Mouse (Mus musculus): ENCODE data around the gene 6430571L13Rik.
A peak's percentile ranks its signal among the peaks of the same experiment; 100 is the strongest.
"Not testable (repeated sequence)": the region's sequence is repeated elsewhere in the genome, so short reads cannot be mapped to it uniquely, and the experiment has no call there.

The 6430571L13Rik gene

GRCm38 (mm10) chr9:107306673-107307072 is 33.7 kb upstream of the 6430571L13Rik start:
- not testable (repeated sequence) for DNase-seq (ENCODE audit: low read depth, low spot score)

- no peak for DNase-seq (ENCODE audit: low read depth, low spot score)
Observed at GRCm38 (mm10) chr9:107307099-107307872, 33.1 kb upstream of the 6430571L13Rik start.

GRCm38 (mm10) chr9:107307886-107308285 is 32.5 kb upstream of the 6430571L13Rik start:
- no peak for DNase-seq (ENCODE audit: low read depth, low spot score)

GRCm38 (mm10) chr9:107308346-107309000 is 31.9 kb upstream of the 6430571L13Rik start:
- no peak for DNase-seq (ENCODE audit: low read depth, low spot score)

GRCm38 (mm10) chr9:107309171-107309570 is 31.2 kb upstream of the 6430571L13Rik start:
- no peak for DNase-seq (ENCODE audit: low read depth, low spot score)

GRCm38 (mm10) chr9:107309600-107309999 is 30.8 kb upstream of the 6430571L13Rik start:
- no peak for DNase-seq (ENCODE audit: low read depth, low spot score)

GRCm38 (mm10) chr9:107312811-107313584 is 27.4 kb upstream of the 6430571L13Rik start:
- DNase-seq (ENCODE audit: low read depth, low spot score) = no peak

- no peak for DNase-seq (ENCODE audit: low read depth, low spot score)
Observed at GRCm38 (mm10) chr9:107313926-107314325, 26.5 kb upstream of the 6430571L13Rik start.

GRCm38 (mm10) chr9:107315791-107316190 is 24.6 kb upstream of the 6430571L13Rik start:
- no peak for DNase-seq (ENCODE audit: low read depth, low spot score)

GRCm38 (mm10) chr9:107322461-107323050 is 17.8 kb upstream of the 6430571L13Rik start:
- DNase-seq (ENCODE audit: low read depth, low spot score) = no peak

- DNase-seq (ENCODE audit: low read depth, low spot score) = no peak
Observed at GRCm38 (mm10) chr9:107323558-107323957, 16.8 kb upstream of the 6430571L13Rik start.

GRCm38 (mm10) chr9:107324799-107325561 is 15.4 kb upstream of the 6430571L13Rik start:
- no peak for DNase-seq (ENCODE audit: low read depth, low spot score)

GRCm38 (mm10) chr9:107325904-107326303 is 14.5 kb upstream of the 6430571L13Rik start:
- DNase-seq (ENCODE audit: low read depth, low spot score) = no peak

GRCm38 (mm10) chr9:107327879-107328620 is 12.4 kb upstream of the 6430571L13Rik start:
- DNase-seq (ENCODE audit: low read depth, low spot score) = no peak

- DNase-seq (ENCODE audit: low read depth, low spot score) = no peak
Observed at GRCm38 (mm10) chr9:107330791-107331190, 9.6 kb upstream of the 6430571L13Rik start.

GRCm38 (mm10) chr9:107333686-107334085 is 6.7 kb upstream of the 6430571L13Rik start:
- DNase-seq (ENCODE audit: low read depth, low spot score) = no peak

- DNase-seq (ENCODE audit: low read depth, low spot score) = no peak
Observed at GRCm38 (mm10) chr9:107334356-107334755, 6.0 kb upstream of the 6430571L13Rik start.

- no peak for DNase-seq (ENCODE audit: low read depth, low spot score)
Observed at GRCm38 (mm10) chr9:107335046-107335445, 5.4 kb upstream of the 6430571L13Rik start.

- DNase-seq (ENCODE audit: low read depth, low spot score) = peak; percentile 60
Observed at GRCm38 (mm10) chr9:107335909-107336308, 4.5 kb upstream of the 6430571L13Rik start.

- DNase-seq (ENCODE audit: low read depth, low spot score) = no peak
Observed at GRCm38 (mm10) chr9:107336386-107336785, 4.0 kb upstream of the 6430571L13Rik start.

All from ES-CJ7 (cell line).